Mouse (Mus musculus): ENCODE results near the gene Epas1.

The Epas1 gene

DNA sequence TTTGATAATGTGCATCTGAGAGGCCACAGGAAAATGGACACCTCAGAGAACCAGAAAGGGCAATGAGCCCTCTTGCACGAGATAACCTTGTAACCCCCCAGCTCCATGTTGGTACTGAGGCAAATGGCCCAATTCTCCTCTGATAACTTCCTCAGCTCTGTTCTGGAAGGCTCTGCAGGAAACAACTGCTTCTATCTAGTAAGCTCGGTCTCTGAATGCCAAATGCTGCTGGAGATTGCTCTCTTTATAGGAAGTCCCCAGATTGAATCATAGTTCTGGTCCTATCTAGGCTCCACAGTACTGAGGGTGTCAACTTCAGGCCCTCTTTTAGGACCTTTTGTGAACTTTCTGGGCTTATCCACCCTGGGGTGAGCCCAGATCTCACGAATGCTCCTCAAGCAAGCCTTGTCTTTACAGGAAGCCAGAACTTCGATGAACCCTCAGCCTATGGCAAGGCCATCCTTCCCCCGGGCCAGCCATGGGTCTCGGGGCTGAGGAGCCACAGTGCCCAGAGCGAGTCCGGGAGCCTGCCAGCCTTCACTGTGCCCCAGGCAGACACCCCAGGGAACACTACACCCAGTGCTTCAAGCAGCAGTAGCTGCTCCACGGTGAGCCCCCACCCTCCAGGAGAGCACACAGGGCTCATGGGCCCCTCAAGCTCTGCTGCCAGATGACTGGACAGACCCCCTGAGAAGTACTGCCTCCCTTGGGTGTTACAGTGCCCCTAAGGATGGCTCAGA lies 71.8 kb downstream of the Epas1 start:
- in situ Hi-C loops (cut with MboI; ENCODE audit: low sequenced_read_pairs) = no loop called here

DNA sequence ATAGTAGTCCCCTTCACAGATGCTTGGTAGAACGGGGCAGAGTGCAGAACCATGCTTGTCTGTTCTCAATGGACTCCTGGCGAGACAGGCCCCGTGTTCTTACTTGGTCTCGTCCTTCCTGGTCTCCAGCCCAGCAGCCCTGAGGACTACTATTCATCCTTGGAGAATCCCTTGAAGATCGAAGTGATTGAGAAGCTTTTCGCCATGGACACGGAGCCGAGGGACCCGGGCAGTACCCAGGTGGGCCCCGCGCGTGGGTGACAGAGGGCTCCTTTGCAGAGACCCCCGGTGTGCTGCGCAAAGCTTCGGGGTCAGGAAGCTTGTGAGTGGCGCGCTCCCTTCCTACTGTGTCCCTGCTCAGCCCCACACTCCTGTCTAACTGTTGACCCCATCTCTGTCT lies 72.9 kb downstream of the Epas1 start:
- in situ Hi-C loops (cut with MboI; ENCODE audit: low sequenced_read_pairs) = no loop called here

GRCm38 (mm10) chr17:86827391-86828165 lies 74.1 kb downstream of the Epas1 start:
- in situ Hi-C loops (cut with MboI; ENCODE audit: low sequenced_read_pairs) = no loop called here

DNA sequence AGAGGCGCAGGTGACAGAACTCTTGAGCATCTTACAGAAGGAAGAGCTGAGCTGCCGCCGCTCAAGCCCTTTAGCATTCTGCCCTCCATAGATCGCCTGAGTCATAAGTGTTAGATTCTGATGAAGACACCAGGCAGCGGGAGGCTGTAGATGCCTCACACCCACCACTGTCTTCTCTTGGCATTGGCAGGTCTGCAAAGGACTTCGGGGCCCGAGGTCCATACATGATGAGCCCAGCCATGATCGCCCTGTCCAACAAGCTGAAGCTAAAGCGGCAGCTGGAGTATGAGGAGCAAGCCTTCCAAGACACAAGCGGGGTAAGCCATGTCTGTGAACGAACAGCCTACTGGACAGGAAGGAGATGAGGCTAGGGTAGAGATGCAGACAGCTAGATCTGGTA lies 75.0 kb downstream of the Epas1 start:
- in situ Hi-C loops (cut with MboI; ENCODE audit: low sequenced_read_pairs) = no loop called here

- in situ Hi-C loops (cut with MboI; ENCODE audit: low sequenced_read_pairs) = no loop called here
These were observed 76.1 kb downstream of the Epas1 start for GRCm38 (mm10) chr17:86829383-86830175.

GRCm38 (mm10) chr17:86830893-86831292 lies 77.4 kb downstream of the Epas1 start:
- in situ Hi-C loops (cut with MboI; ENCODE audit: low sequenced_read_pairs) = no loop called here

- in situ Hi-C loops (cut with MboI; ENCODE audit: low sequenced_read_pairs) = no loop called here
These were observed 79.2 kb downstream of the Epas1 start for GRCm38 (mm10) chr17:86832562-86833327.

GRCm38 (mm10) chr17:86833945-86834344 lies 80.4 kb downstream of the Epas1 start:
- in situ Hi-C loops (cut with MboI; ENCODE audit: low sequenced_read_pairs) = no loop called here

DNA sequence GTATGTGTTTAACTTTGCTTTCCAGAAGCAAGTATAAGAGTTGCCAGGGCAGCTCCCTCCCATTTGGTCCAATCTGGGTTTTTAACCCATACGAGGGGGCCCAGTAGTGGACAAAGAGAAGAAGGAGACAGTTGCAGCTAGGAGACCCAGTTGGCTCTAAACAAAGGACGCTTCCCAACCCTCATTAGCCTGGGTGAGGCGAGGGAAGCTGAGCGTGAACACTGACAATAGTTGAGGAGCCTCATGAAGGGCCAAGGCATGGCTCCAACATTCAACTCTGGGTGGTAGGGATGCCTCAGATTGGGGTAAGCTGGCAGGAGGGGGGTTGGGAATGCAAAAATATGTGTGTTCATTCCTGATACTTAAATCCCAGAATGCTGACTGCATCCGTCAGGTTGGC lies 85.8 kb downstream of the Epas1 start:
- in situ Hi-C loops (cut with MboI; ENCODE audit: low sequenced_read_pairs) = no loop called here

DNA sequence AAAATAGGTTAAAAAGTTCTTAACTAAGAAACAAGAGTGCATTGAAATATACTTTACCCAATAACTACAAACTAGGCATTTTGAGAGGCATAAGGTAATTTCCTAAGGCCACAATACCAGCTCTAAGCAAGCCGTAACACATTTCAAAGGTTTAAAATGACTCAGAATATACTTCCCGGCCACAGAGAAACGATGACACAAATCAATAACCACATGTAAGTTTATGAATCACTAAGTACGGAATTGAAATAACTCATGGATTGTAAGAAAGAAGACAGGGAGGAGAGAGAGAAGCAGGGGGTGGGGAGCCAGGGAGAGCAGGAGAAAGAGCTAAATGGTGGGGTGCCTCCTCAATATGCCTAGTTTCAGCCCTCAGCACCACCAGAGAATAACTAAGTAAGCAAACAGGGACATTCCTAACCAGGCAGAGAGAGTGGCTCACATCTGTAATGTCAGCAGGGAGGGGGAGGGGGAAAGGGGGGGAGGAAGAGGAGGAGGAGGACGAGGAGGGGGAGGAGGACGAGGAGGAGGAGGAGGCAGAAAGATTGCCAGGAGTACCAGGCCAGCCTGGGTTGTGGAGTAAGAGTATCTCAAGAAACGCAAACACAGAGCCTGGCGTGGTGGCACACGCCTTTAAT lies 97.3 kb downstream of the Epas1 start:
- in situ Hi-C loops (cut with MboI; ENCODE audit: low sequenced_read_pairs) = no loop called here

- in situ Hi-C loops (cut with MboI; ENCODE audit: low sequenced_read_pairs) = no loop called here
These were observed 98.3 kb downstream of the Epas1 start for GRCm38 (mm10) chr17:86851782-86852181.

DNA sequence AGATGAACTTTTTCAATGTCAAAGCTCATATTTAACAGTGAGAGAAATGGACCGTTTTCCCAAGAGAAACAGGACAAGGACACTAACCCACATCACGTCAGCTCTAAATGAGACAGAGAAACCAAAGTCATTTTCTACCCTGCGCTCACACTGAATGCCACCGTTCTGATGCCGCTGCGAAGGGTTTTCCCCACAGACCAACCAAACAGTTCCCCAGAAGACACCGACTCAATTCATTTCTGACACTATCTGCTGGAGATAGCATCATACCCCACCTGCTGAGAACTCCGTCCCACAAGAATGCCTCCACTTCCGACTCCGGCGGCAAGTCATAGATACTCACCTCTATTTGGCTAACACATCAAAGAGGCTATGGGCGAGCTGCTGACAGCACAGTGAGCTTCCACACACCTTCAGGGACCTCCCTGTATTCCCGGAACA lies 99.1 kb downstream of the Epas1 start:
- in situ Hi-C loops (cut with MboI; ENCODE audit: low sequenced_read_pairs) = no loop called here

- in situ Hi-C loops (cut with MboI; ENCODE audit: low sequenced_read_pairs) = no loop called here
These were observed 117.1 kb downstream of the Epas1 start for GRCm38 (mm10) chr17:86870586-86870985.

DNA sequence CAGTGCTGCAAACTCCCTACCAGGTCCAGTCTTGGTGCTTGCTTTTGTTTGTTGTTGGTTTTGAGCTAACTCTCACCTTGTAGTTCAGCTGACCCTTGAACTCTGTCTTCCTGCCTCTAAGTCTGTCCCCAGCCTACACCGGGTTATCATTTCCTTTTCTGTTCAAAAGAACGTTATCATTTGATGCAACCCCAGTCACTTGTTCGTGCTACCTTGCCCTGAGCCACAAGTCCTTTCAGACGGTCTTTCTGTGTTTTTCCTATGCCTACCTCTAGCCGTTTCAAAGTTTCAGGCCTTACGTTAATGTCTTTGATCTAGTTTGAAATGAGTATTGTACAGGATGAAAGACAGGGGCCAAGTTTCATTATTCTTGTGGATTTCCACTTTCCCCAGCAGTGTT lies 119.1 kb downstream of the Epas1 start:
- in situ Hi-C loops (cut with MboI; ENCODE audit: low sequenced_read_pairs) = no loop called here

DNA sequence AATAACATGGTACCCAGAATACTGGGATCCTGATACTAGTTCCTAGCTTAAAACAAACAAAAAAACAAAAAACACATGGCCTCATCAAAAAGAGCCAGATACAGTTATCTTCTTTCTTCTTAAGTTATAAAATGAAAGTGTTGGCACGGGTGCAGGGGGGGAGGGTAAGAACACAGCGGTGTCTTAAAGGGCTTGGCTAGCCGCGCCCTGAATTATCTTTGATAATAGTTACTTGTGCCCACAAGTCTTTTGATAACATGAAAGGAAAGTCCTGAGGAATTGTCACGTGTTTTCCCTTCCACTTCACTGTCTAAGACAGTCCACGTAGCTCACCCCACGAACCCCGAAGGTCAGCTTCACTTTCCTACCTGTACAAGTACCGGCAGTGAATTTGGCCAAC lies 123.4 kb downstream of the Epas1 start:
- in situ Hi-C loops (cut with MboI; ENCODE audit: low sequenced_read_pairs) = no loop called here

DNA sequence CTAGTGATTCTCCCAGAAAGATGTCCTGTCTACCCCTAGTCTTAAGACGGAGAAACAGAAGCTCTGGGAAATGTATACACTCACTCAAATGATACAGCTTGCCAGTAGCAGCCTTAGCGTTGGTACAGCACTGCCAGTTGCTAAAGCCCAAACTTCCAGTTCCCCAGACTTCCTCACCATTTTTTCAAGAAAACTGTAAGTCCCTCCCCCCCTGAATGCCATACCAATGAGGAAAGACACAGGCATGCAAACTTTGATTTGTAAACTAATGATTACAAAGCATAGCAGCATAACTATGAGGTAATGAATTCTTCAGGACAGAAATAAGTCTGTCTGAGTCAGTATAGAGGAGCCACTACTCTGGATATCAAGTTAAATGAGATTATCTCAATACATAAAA lies 124.2 kb downstream of the Epas1 start:
- in situ Hi-C loops (cut with MboI; ENCODE audit: low sequenced_read_pairs) = no loop called here

DNA sequence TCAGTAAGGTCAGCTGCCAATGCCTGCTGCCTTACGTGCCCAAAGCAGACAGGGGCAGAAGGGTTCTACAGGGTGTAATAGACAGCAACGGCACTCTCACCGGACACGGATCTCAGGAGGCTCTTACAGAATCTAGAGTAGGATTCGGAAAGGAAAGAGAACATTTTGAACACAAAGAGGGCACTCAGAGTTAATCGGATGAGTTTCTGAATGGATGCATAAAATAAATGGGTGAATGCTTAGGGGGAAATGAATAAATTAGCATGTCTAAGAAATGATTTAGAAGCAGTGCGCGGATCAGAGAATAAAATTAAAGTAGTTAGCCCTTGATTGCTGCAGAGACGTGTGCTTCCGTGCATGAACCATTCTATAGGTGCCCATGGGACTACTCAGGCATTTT lies 126.6 kb downstream of the Epas1 start:
- in situ Hi-C loops (cut with MboI; ENCODE audit: low sequenced_read_pairs) = no loop called here

- in situ Hi-C loops (cut with MboI; ENCODE audit: low sequenced_read_pairs) = no loop called here
These were observed 127.1 kb downstream of the Epas1 start for GRCm38 (mm10) chr17:86880461-86881044.
